Mouse (Mus musculus): ENCODE measurements around the gene Setd3.

DNA sequence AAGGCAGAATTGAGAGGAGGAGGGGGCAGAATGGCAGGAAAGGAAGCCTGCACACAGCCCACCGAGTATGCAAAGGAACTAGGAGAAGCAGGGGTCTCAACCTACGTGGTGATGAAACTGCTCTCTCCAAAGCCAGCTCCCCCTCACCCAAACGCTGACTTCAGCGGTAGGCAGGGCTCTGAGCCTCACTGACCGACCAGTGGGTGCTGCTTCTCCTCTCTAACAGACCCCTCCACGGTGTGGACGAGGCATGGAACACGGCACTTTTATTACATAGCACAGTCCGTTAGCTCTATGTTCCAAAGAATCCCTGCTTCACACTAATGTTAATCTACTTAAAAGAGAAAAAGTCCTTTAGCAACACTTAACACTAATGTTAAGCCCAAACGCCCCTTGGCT is 60.6 kb downstream of the Setd3 start:
- TF ChIP-seq GATA1 (IDR thresholded peaks at IDR 0.05; ENCODE audit: low read length) (no peak), TAL1 (IDR thresholded peaks at IDR 0.05; ENCODE audit: low read length) (no peak)
